Mouse (Mus musculus) ES-Bruce4 (cell line): Measurements from ENCODE around the gene Gm42791.

Experiments
- EP300 ChIP-seq: IDR thresholded peaks from 2 replicates; pipeline ENCODE4 v1.6.1; 2011; ENCODE audit warnings: low read depth, low read length; ENCODE audit not compliant: insufficient read depth
- POLR2A ChIP-seq: IDR thresholded peaks from one replicate; pipeline ENCODE4 v1.8.1; 2011; ENCODE audit warnings: low read length; ENCODE audit not compliant: insufficient read depth

DNA sequence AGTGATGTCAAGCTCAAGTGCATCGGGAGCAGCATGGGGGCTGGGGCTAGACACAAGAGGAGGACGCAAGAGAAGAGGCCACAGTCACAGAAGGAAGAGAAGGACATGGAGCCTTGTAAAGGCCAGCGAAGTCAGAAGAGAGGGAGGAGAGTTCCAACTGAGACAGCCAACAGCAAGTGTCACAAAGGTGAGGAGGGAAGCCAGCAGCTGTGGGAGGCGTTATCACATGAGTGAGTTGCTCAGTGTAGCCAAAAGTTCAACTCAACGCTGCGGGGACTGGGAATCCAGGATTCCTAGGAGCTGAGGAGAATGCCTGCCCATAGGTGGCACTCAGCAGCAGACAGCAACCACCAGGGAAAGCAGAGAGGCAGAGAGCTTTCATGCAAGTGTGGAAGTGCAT lies 85.5 kb downstream of the Gm42791 start:
- TF ChIP-seq EP300 (no peak), POLR2A (no peak)
